Mouse (Mus musculus) cerebral cortex, adult 2 months (tissue): ENCODE results near the gene Nrip2.

Experiments used
- WGBS: fragments of 180-500 bp; shearing (Covaris S2); methylation state at CpG from one replicate; pipeline ENCODE4 v1.1.7; 2018; 5-methylcytosine and 5-hydroxymethylcytosine counted together

The Nrip2 gene

GRCm38 (mm10) chr6:128398996-128399395 is at the start of gene Nrip2:
Gene Nrip2 (plus strand): TSS chr6:128399296.
- 73% methylated on average over 3 of the region's 3 CpGs for WGBS

GRCm38 (mm10) chr6:128349711-128350110 is 49.4 kb upstream of the Nrip2 start:
- 42% methylated on average over 7 of the region's 7 CpGs for WGBS

GRCm38 (mm10) chr6:128354140-128354539 is 45.0 kb upstream of the Nrip2 start:
- 47% methylated on average over 3 of the region's 3 CpGs for WGBS

- 0% methylated on average over 28 of the region's 28 CpGs for WGBS
Measured at GRCm38 (mm10) chr6:128355201-128355681, 43.9 kb upstream of the Nrip2 start.

- WGBS, result under 1% methylated on average over 42 of the region's 42 CpGs
Measured at GRCm38 (mm10) chr6:128355726-128356416, 43.2 kb upstream of the Nrip2 start, which contains the start of gene Tulp3. Gene Tulp3 (minus strand): TSS chr6:128355851.

- WGBS, result 9% methylated on average over 2 of the region's 2 CpGs
Measured at GRCm38 (mm10) chr6:128358999-128359398, 40.1 kb upstream of the Nrip2 start.

GRCm38 (mm10) chr6:128361901-128362300 is 37.2 kb upstream of the Nrip2 start:
- WGBS, result 15% methylated on average over 9 of the region's 9 CpGs

GRCm38 (mm10) chr6:128362381-128363006 is 36.6 kb upstream of the Nrip2 start, which contains the start of the genes Rhno1 and Foxm1:
Gene Rhno1 (minus strand): TSS chr6:128362911.
Gene Foxm1 (plus strand): TSS chr6:128362967.
- under 1% methylated on average over 76 of the region's 76 CpGs for WGBS

- WGBS, result 2% methylated on average over 45 of the region's 46 CpGs
Measured at GRCm38 (mm10) chr6:128363007-128363825, 35.9 kb upstream of the Nrip2 start.

- 73% methylated on average over 6 of the region's 6 CpGs for WGBS
Measured at GRCm38 (mm10) chr6:128364721-128365120, 34.4 kb upstream of the Nrip2 start.

- WGBS, result 94% methylated on average over 5 of the region's 5 CpGs
Measured at GRCm38 (mm10) chr6:128366466-128366865, 32.6 kb upstream of the Nrip2 start.

- WGBS, result 91% methylated on average over 5 of the region's 5 CpGs
Measured at GRCm38 (mm10) chr6:128370040-128370439, 29.1 kb upstream of the Nrip2 start.

GRCm38 (mm10) chr6:128375192-128375591 is 23.9 kb upstream of the Nrip2 start, which contains the start of the genes Tex52 and Gm44596:
Gene Tex52 (plus strand): TSS chr6:128375456.
Gene Gm44596 (plus strand): TSS chr6:128375503.
- WGBS, result 22% methylated on average over 6 of the region's 6 CpGs

GRCm38 (mm10) chr6:128376371-128377085 is 22.6 kb upstream of the Nrip2 start:
- WGBS, result 88% methylated on average over 17 of the region's 17 CpGs

GRCm38 (mm10) chr6:128379636-128380035 is 19.5 kb upstream of the Nrip2 start:
- 83% methylated on average over 16 of the region's 16 CpGs for WGBS

GRCm38 (mm10) chr6:128380594-128381167 is 18.4 kb upstream of the Nrip2 start:
- 63% methylated on average over 1 of the region's 1 CpGs for WGBS

- 85% methylated on average over 3 of the region's 3 CpGs for WGBS
Measured at GRCm38 (mm10) chr6:128381254-128381653, 17.8 kb upstream of the Nrip2 start.

- WGBS, result 85% methylated on average over 7 of the region's 7 CpGs
Measured at GRCm38 (mm10) chr6:128383752-128384151, 15.3 kb upstream of the Nrip2 start.

- WGBS, result 58% methylated on average over 1 of the region's 1 CpGs
Measured at GRCm38 (mm10) chr6:128385026-128385425, 14.1 kb upstream of the Nrip2 start.

- 89% methylated on average over 1 of the region's 1 CpGs for WGBS
Measured at GRCm38 (mm10) chr6:128389185-128389584, 9.9 kb upstream of the Nrip2 start.

- 63% methylated on average over 1 of the region's 1 CpGs for WGBS
Measured at GRCm38 (mm10) chr6:128390683-128391082, 8.4 kb upstream of the Nrip2 start.
